In genomic region chr4:45308046-45308445, GRCm38 (mm10) we compare ENCODE assay signal across 8 mouse cellular contexts. TPM values are rescaled to one million over a fixed set of nuclear protein-coding genes. Genes with fewer than 3 reads are reported as not detected.
A peak's percentile ranks its signal among the peaks of the same experiment; 100 is the strongest.
DNase-seq lines count a peak whose midpoint lies in the region; ATAC-seq and TF ChIP-seq lines count a peak whose summit lies in the region.

No protein-coding gene starts in this region.

- peaks cover 59% of the 10 kb centered on the region for H3K36me3 ChIP-seq in heart, embryonic 10.5 days
- H3K36me3 ChIP-seq in heart, embryonic 11.5 days (ENCODE audit: control insufficient read depth, insufficient read depth, low read length), result peaks cover 15% of the 10 kb centered on the region
- H3K36me3 ChIP-seq in spleen, adult 2 months (ENCODE audit: control insufficient read depth, insufficient read depth, low read length), result peaks cover 12% of the 10 kb centered on the region
- H3K36me3 ChIP-seq in stomach, postnatal 0 days (ENCODE audit: control insufficient read depth, insufficient read depth, low read length), result peaks cover 14% of the 10 kb centered on the region

- H3K9me3 ChIP-seq in heart, embryonic 10.5 days, result no peaks in the 10 kb centered on the region
- H3K9me3 ChIP-seq in heart, embryonic 11.5 days (replicated peaks; ENCODE audit: control insufficient read depth, low read length), result no peaks in the 10 kb centered on the region
- no peaks in the 10 kb centered on the region for H3K9me3 ChIP-seq in stomach, postnatal 0 days (ENCODE audit: control insufficient read depth, low read length)

- H3K9ac ChIP-seq in heart, embryonic 11.5 days (ENCODE audit: low read depth, low read length), result no peak overlapping the region
- H3K9ac ChIP-seq in stomach, postnatal 0 days (ENCODE audit: low read length), result no peak overlapping the region

- no peak for TF ChIP-seq EP300 in stomach, postnatal 0 days (optimal IDR thresholded peaks at IDR 0.05)

- no peak overlapping the region for H3K4me3 ChIP-seq in heart, embryonic 10.5 days
- no peak overlapping the region for H3K4me3 ChIP-seq in heart, embryonic 11.5 days (ENCODE audit: low read depth, low read length)
- H3K4me3 ChIP-seq in spleen, adult 2 months (ENCODE audit: extremely low read depth, insufficient read depth, insufficient read length), result no peak overlapping the region
- H3K4me3 ChIP-seq in stomach, postnatal 0 days (ENCODE audit: low read depth, low read length), result no peak overlapping the region

- TF ChIP-seq POLR2A in spleen, adult 2 months (IDR thresholded peaks at IDR 0.05; ENCODE audit: low read depth, low read length), result no peak

- H3K27ac ChIP-seq in heart, embryonic 10.5 days, result no peak overlapping the region
- no peak overlapping the region for H3K27ac ChIP-seq in heart, embryonic 11.5 days (ENCODE audit: low read depth, low read length)
- no peak overlapping the region for H3K27ac ChIP-seq in spleen, adult 2 months (ENCODE audit: insufficient read depth, low read length)
- no peak overlapping the region for H3K27ac ChIP-seq in stomach, postnatal 0 days (replicated peaks)

- peak; percentile 9; the same call in 1 of the 2 replicates for TF ChIP-seq CTCF in spleen, adult 2 months (IDR thresholded peaks at IDR 0.05; ENCODE audit: extremely low read depth, insufficient read depth, insufficient read length, insufficient replicate concordance)
- TF ChIP-seq CTCF in stomach, postnatal 0 days (IDR thresholded peaks at IDR 0.05; ENCODE audit: low read depth), result peak; percentile 77

- H3K27me3 ChIP-seq in heart, embryonic 10.5 days (ENCODE audit: insufficient read depth, poor library complexity, severe bottlenecking), result no peaks in the 10 kb centered on the region
- H3K27me3 ChIP-seq in heart, embryonic 11.5 days (ENCODE audit: control insufficient read depth, insufficient read depth, low read length), result no peaks in the 10 kb centered on the region
- no peaks in the 10 kb centered on the region for H3K27me3 ChIP-seq in spleen, adult 2 months (ENCODE audit: control insufficient read depth, insufficient read depth, low read length)
- H3K27me3 ChIP-seq in stomach, postnatal 0 days (ENCODE audit: control insufficient read depth, insufficient read depth, low read length), result no peaks in the 10 kb centered on the region

- WGBS in heart, embryonic 10.5 days, result 33% methylated on average over 11 of the region's 11 CpGs
- WGBS in heart, embryonic 11.5 days (ENCODE audit: insufficient replicate concordance), result 40% methylated on average over 11 of the region's 11 CpGs
- 67% methylated on average over 11 of the region's 11 CpGs for WGBS in spleen, adult 2 months
- 45% methylated on average over 11 of the region's 11 CpGs for WGBS in stomach, postnatal 0 days

- ATAC-seq in heart, embryonic 11.5 days (replicated peaks; ENCODE audit: insufficient number of reproducible peaks, low FRiP score, low TSS enrichment), result no peak
- 0 out of 2 replicates have a peak, but pooled peaks have one; percentile 40 for ATAC-seq in stomach, postnatal 0 days (ENCODE audit: low FRiP score, low TSS enrichment)

- H3K4me1 ChIP-seq in heart, embryonic 10.5 days, result no peaks in the 10 kb centered on the region
- H3K4me1 ChIP-seq in heart, embryonic 11.5 days (ENCODE audit: control insufficient read depth, insufficient read depth, low read length), result no peaks in the 10 kb centered on the region
- H3K4me1 ChIP-seq in spleen, adult 2 months (ENCODE audit: control insufficient read depth, insufficient read depth, insufficient read length), result no peaks in the 10 kb centered on the region
- H3K4me1 ChIP-seq in stomach, postnatal 0 days (replicated peaks; ENCODE audit: control insufficient read depth, insufficient read depth), result no peaks in the 10 kb centered on the region

- DNase-seq in heart, embryonic 10.5 days (ENCODE audit: low spot score), result peak; percentile 76
- no peak for DNase-seq in spleen, adult 2 months (ENCODE audit: low read depth in 1 of 2, low spot score in 2 of 2)
- no peak for DNase-seq in spleen, postnatal 14 days (ENCODE audit: low spot score in 2 of 2)
- DNase-seq in forelimb bud, embryonic 11.5 days (ENCODE audit: low read depth, low spot score), result peak; percentile 11
- peak; percentile 59 for DNase-seq in stomach, postnatal 0 days (ENCODE audit: low spot score)
- no peak for DNase-seq in layer of hippocampus, adult 11-12 months (ENCODE audit: low spot score)
- DNase-seq in layer of hippocampus, adult 8-10 months (ENCODE audit: low spot score in 2 of 2), result no peak

- no peak overlapping the region for H3K4me2 ChIP-seq in heart, embryonic 11.5 days
- H3K4me2 ChIP-seq in stomach, postnatal 0 days (replicated peaks; ENCODE audit: low read depth), result no peak overlapping the region

RNA-seq across cellular contexts. Expression of gene Trmt10b, which starts 11.1 kb away (rescaled TPM):
- polyA plus RNA-seq in heart, embryonic 10.5 days (2016; fragmentation: Nextera tagmentation; extraction: Ambion mirVana), result 11.9 and 17.0 TPM in 2 replicates
- 13.3 and 14.0 TPM in 2 replicates for polyA plus RNA-seq in heart, embryonic 11.5 days (2014; fragmentation: Nextera tagmentation; extraction: Ambion mirVana)
- polyA plus RNA-seq in spleen, adult 2 months (2012; rRNA removed), result 1.1 and 1.4 TPM in 2 replicates
- 10.7 and 10.9 TPM in 2 replicates for polyA plus RNA-seq in stomach, postnatal 0 days (2015; fragmentation: Nextera tagmentation; extraction: Ambion mirVana)
- 10 to 100 TPM; 10.5 to 19.0 (median 17.0) TPM for total RNA-seq in layer of hippocampus, adult 8-10 months (2022)

RNA-seq across cellular contexts. Expression of gene Dcaf10, which starts 33.9 kb away (rescaled TPM):
- polyA plus RNA-seq in heart, embryonic 10.5 days (2016; fragmentation: Nextera tagmentation; extraction: Ambion mirVana), result 9.1 and 9.9 TPM in 2 replicates
- 10.6 and 12.4 TPM in 2 replicates for polyA plus RNA-seq in heart, embryonic 11.5 days (2014; fragmentation: Nextera tagmentation; extraction: Ambion mirVana)
- polyA plus RNA-seq in spleen, adult 2 months (2012; rRNA removed), result 9.6 and 15.8 TPM in 2 replicates
- polyA plus RNA-seq in stomach, postnatal 0 days (2015; fragmentation: Nextera tagmentation; extraction: Ambion mirVana), result 9.1 and 10.5 TPM in 2 replicates
- 10 to 100 TPM; 14.9 to 16.7 (median 15.7) TPM for total RNA-seq in layer of hippocampus, adult 8-10 months (2022)

RNA-seq across cellular contexts. Expression of gene Exosc3, which starts 34.5 kb away (rescaled TPM):
- polyA plus RNA-seq in heart, embryonic 10.5 days (2016; fragmentation: Nextera tagmentation; extraction: Ambion mirVana), result 51.1 and 84.1 TPM in 2 replicates
- 43.1 and 49.7 TPM in 2 replicates for polyA plus RNA-seq in heart, embryonic 11.5 days (2014; fragmentation: Nextera tagmentation; extraction: Ambion mirVana)
- 23.0 and 33.9 TPM in 2 replicates for polyA plus RNA-seq in spleen, adult 2 months (2012; rRNA removed)
- polyA plus RNA-seq in stomach, postnatal 0 days (2015; fragmentation: Nextera tagmentation; extraction: Ambion mirVana), result 41.5 and 43.7 TPM in 2 replicates
- total RNA-seq in layer of hippocampus, adult 8-10 months (2022), result 10 to 100 TPM; 11.4 to 17.6 (median 15.0) TPM

Comparison
In these comparisons a context has a peak if more than half of its experiments do, and no peak if none do; other contexts are left out.
1. DNase-seq: peak in heart, embryonic 10.5 days (single experiment), forelimb bud, embryonic 11.5 days (single experiment) and stomach, postnatal 0 days (single experiment); none in spleen, adult 2 months (0 of 2), spleen, postnatal 14 days (0 of 2), layer of hippocampus, adult 11-12 months (single experiment) and layer of hippocampus, adult 8-10 months (0 of 2).